Mouse (Mus musculus): ENCODE measurements around the gene Ppy. TPM values are rescaled to one million over a fixed set of nuclear protein-coding genes. Genes with fewer than 3 reads are reported as not detected.

Gene Ppy
- total and polyA plus RNA-seq, 3 experiments = not detected

- peak; percentile 87 for DNase-seq (ENCODE audit: low read depth, low spot score)
- Histone ChIP-seq H3K27ac (ENCODE audit: control insufficient read depth, low read depth, low read length) (no peak overlapping the region), H3K9me3 (replicated peaks; ENCODE audit: insufficient read depth, low read length) (no peaks in the 10 kb centered on the region), H3K36me3 (ENCODE audit: control insufficient read depth in 1 of 2, insufficient read depth in 2 of 2, low read length in 2 of 2) (no peaks in the 10 kb centered on the region), H3K9ac (ENCODE audit: control insufficient read depth, low read depth, low read length, poor library complexity, severe bottlenecking) (peak overlapping the region; percentile 71), H3K4me3 (ENCODE audit: control insufficient read depth in 1 of 2, insufficient read depth in 1 of 2, low read depth in 2 of 2, low read length in 2 of 2) (peak overlapping the region; percentile 46 to 75), H3K27me3 (ENCODE audit: control insufficient read depth in 1 of 2, insufficient read depth in 2 of 2, low read length in 2 of 2) (no peaks in the 10 kb centered on the region), H3K79me2 (ENCODE audit: control insufficient read depth, insufficient read depth, low read length, poor library complexity) (no peaks in the 10 kb centered on the region), H3K4me1 (ENCODE audit: control insufficient read depth in 1 of 2, insufficient read depth in 2 of 2, low read length in 2 of 2) (peaks cover 0 to 16% of the 10 kb centered on the region in 2 experiments; a peak in 2 of 4 replicates)
- no peak for TF ChIP-seq MAX (IDR thresholded peaks at IDR 0.05; ENCODE audit: low read length)
- peak in 2 of 3 experiments; percentile 13 to 14; a peak in 2 of 6 replicates for TF ChIP-seq CTCF (IDR thresholded peaks at IDR 0.05 in 2 of 3, conservative IDR thresholded peaks at IDR 0.05 in 1 of 3; ENCODE audit: control insufficient read depth in 1 of 3, insufficient read depth in 1 of 3, low read depth in 2 of 3, low read length in 3 of 3, poor library complexity in 1 of 3, severe bottlenecking in 1 of 3)
Observed at GRCm38 (mm10) chr11:102144957-102145470, 43.9 kb upstream of the Ppy start.

GRCm38 (mm10) chr11:102142355-102142754 is 41.2 kb upstream of the Ppy start:
- H3K9ac ChIP-seq (ENCODE audit: control insufficient read depth, low read depth, low read length, poor library complexity, severe bottlenecking) = no peak overlapping the region
- H3K79me2 ChIP-seq (ENCODE audit: control insufficient read depth, insufficient read depth, low read length, poor library complexity) = no peaks in the 10 kb centered on the region
- no peaks in the 10 kb centered on the region for H3K9me3 ChIP-seq (replicated peaks; ENCODE audit: insufficient read depth, low read length)
- no peaks in the 10 kb centered on the region for H3K27me3 ChIP-seq (ENCODE audit: control insufficient read depth in 1 of 2, insufficient read depth in 2 of 2, low read length in 2 of 2)
- DNase-seq (ENCODE audit: low read depth, low spot score) = no peak
- no peak overlapping the region for H3K4me3 ChIP-seq (ENCODE audit: control insufficient read depth in 1 of 2, insufficient read depth in 1 of 2, low read depth in 2 of 2, low read length in 2 of 2)
- no peak for TF ChIP-seq RAD21 (IDR thresholded peaks at IDR 0.05; ENCODE audit: low read depth, low read length)
- no peak for TF ChIP-seq GABPA (IDR thresholded peaks at IDR 0.05; ENCODE audit: low read depth, low read length)
- no peak for TF ChIP-seq ELF1 (IDR thresholded peaks at IDR 0.05; ENCODE audit: low read depth, low read length)
- no peak for TF ChIP-seq CTCF (IDR thresholded peaks at IDR 0.05 in 2 of 3, conservative IDR thresholded peaks at IDR 0.05 in 1 of 3; ENCODE audit: control insufficient read depth in 1 of 3, insufficient read depth in 1 of 3, low read depth in 2 of 3, low read length in 3 of 3, poor library complexity in 1 of 3, severe bottlenecking in 1 of 3)
- no peak for TF ChIP-seq MXI1 (IDR thresholded peaks at IDR 0.05; ENCODE audit: low read depth, low read length)
- H3K4me1 ChIP-seq (ENCODE audit: control insufficient read depth in 1 of 2, insufficient read depth in 2 of 2, low read length in 2 of 2) = peaks cover 2 to 19% of the 10 kb centered on the region in 2 experiments; a peak in 3 of 4 replicates
- no peaks in the 10 kb centered on the region; a peak in 1 of 4 replicates for H3K36me3 ChIP-seq (ENCODE audit: control insufficient read depth in 1 of 2, insufficient read depth in 2 of 2, low read length in 2 of 2)
- no peak overlapping the region for H3K27ac ChIP-seq (ENCODE audit: control insufficient read depth, low read depth, low read length)

GRCm38 (mm10) chr11:102140508-102140907 is 39.4 kb upstream of the Ppy start:
- H3K36me3 ChIP-seq (ENCODE audit: control insufficient read depth in 1 of 2, insufficient read depth in 2 of 2, low read length in 2 of 2) = no peaks in the 10 kb centered on the region; a peak in 1 of 4 replicates
- H3K9ac ChIP-seq (ENCODE audit: control insufficient read depth, low read depth, low read length, poor library complexity, severe bottlenecking) = no peak overlapping the region
- no peaks in the 10 kb centered on the region for H3K27me3 ChIP-seq (ENCODE audit: control insufficient read depth in 1 of 2, insufficient read depth in 2 of 2, low read length in 2 of 2)
- DNase-seq (ENCODE audit: low read depth, low spot score) = peak; percentile 89
- no peak overlapping the region for H3K27ac ChIP-seq (ENCODE audit: control insufficient read depth, low read depth, low read length)
- peaks cover 2 to 6% of the 10 kb centered on the region in 2 experiments; a peak in 2 of 4 replicates for H3K4me1 ChIP-seq (ENCODE audit: control insufficient read depth in 1 of 2, insufficient read depth in 2 of 2, low read length in 2 of 2)
- H3K79me2 ChIP-seq (ENCODE audit: control insufficient read depth, insufficient read depth, low read length, poor library complexity) = no peaks in the 10 kb centered on the region
- H3K9me3 ChIP-seq (replicated peaks; ENCODE audit: insufficient read depth, low read length) = no peaks in the 10 kb centered on the region
- H3K4me3 ChIP-seq (ENCODE audit: control insufficient read depth in 1 of 2, insufficient read depth in 1 of 2, low read depth in 2 of 2, low read length in 2 of 2) = no peak overlapping the region
- TF ChIP-seq TAL1 (IDR thresholded peaks at IDR 0.05; ENCODE audit: low read length) (no peak), SIN3A (IDR thresholded peaks at IDR 0.05; ENCODE audit: low read length) (peak; percentile 49; the same call in 1 of the 2 replicates), GATA1 (IDR thresholded peaks at IDR 0.05; ENCODE audit: low read depth, low read length) (peak; percentile 38; the same call in 1 of the 2 replicates), E2F4 (IDR thresholded peaks at IDR 0.05; ENCODE audit: borderline replicate concordance, low read depth, low read length) (no peak), TBP (IDR thresholded peaks at IDR 0.05; ENCODE audit: low read depth, low read length) (no peak), USF2 (IDR thresholded peaks at IDR 0.05; ENCODE audit: borderline replicate concordance in 1 of 2, insufficient read depth in 1 of 2, low read depth in 1 of 2, low read length in 2 of 2) (no peak), RAD21 (IDR thresholded peaks at IDR 0.05; ENCODE audit: low read depth, low read length) (peak; percentile 81), UBTF (IDR thresholded peaks at IDR 0.05; ENCODE audit: borderline replicate concordance, insufficient read depth, low read depth, low read length) (no peak), ZC3H11A (IDR thresholded peaks at IDR 0.05; ENCODE audit: low read depth, low read length) (peak; percentile 68), POLR2AphosphoS2 (IDR thresholded peaks at IDR 0.05; ENCODE audit: low read length) (no peak), BHLHE40 (IDR thresholded peaks at IDR 0.05; ENCODE audit: borderline replicate concordance, low read depth, low read length) (no peak), NRF1 (IDR thresholded peaks at IDR 0.05; ENCODE audit: insufficient read depth, low read depth, low read length, poor library complexity, severe bottlenecking) (no peak), JUND (IDR thresholded peaks at IDR 0.05; ENCODE audit: low read depth, low read length) (no peak), TCF12 (IDR thresholded peaks at IDR 0.05; ENCODE audit: low read depth, low read length) (no peak), ZKSCAN1 (IDR thresholded peaks at IDR 0.05; ENCODE audit: low read depth, low read length) (no peak), MAFK (IDR thresholded peaks at IDR 0.05; ENCODE audit: borderline replicate concordance, low read depth, low read length) (no peak), KAT2A (conservative IDR thresholded peaks at IDR 0.05; ENCODE audit: low read depth, low read length) (no peak), GABPA (IDR thresholded peaks at IDR 0.05; ENCODE audit: low read depth, low read length) (no peak), POLR2AphosphoS5 (IDR thresholded peaks at IDR 0.05; ENCODE audit: borderline replicate concordance, low read depth, low read length) (no peak), HCFC1 (IDR thresholded peaks at IDR 0.05; ENCODE audit: low read depth, low read length) (no peak)

All from MEL (cell line).